Mouse (Mus musculus) liver, embryonic 14.5 days (tissue): Measurements from ENCODE around the gene Zfp740. TPM values are rescaled to one million over a fixed set of nuclear protein-coding genes. Genes with fewer than 3 reads are reported as not detected.

Experiments
- ATAC-seq: fragments of 200-750 bp; cut with Nextera tagmentation; 2 replicates; pipeline ENCODE4 v1.8.0; 2017; ENCODE audit warnings: moderate number of reproducible peaks, mild to moderate bottlenecking, moderate library complexity; ENCODE audit not compliant: insufficient read depth
- DNase-seq, 3 experiments: peaks; one replicate each; pipeline ENCODE4 v3.0.0-alpha.2; 2012 to 2013; ENCODE audit warnings: low read depth in 3 of 3, low spot score in 3 of 3
- H3K27ac ChIP-seq: fragments of 300-500 bp; sonication (generic); 2 replicates; pipeline ENCODE4 v1.5.1; 2014; ENCODE audit warnings: moderate library complexity, mild to moderate bottlenecking, control low read depth, inconsistent platforms
- H3K27me3 ChIP-seq: fragments of 300-500 bp; sonication (generic); 2 replicates; pipeline ENCODE4 v1.6.1; 2014; ENCODE audit warnings: mild to moderate bottlenecking, low read length, moderate library complexity; ENCODE audit not compliant: control insufficient read depth, insufficient read depth
- H3K36me3 ChIP-seq: fragments of 300-500 bp; sonication (generic); replicated peaks from 2 replicates; pipeline ENCODE4 v1.6.1; 2014; ENCODE audit warnings: low read depth; ENCODE audit not compliant: control insufficient read depth, insufficient read depth
- H3K4me1 ChIP-seq, 2 experiments: fragments of 200-500 bp in 1 of 2; fragments of 300-500 bp in 1 of 2; sonication (generic) in 1 of 2; replicated peaks; 2 replicates each; pipeline ENCODE4 v1.6.1; 2012 to 2014; ENCODE audit warnings: antibody characterized with exemption in 1 of 2, inconsistent platforms in 1 of 2, low read length in 1 of 2; ENCODE audit not compliant: control insufficient read depth in 2 of 2, insufficient read depth in 2 of 2
- H3K4me2 ChIP-seq: fragments of 300-500 bp; sonication (generic); 2 replicates; pipeline ENCODE4 v1.6.1; 2014; ENCODE audit warnings: low read depth, mild to moderate bottlenecking, control low read depth, moderate library complexity
- H3K4me3 ChIP-seq, 2 experiments: fragments of 200-500 bp in 1 of 2; fragments of 300-500 bp in 1 of 2; sonication (generic) in 1 of 2; 2 replicates each; pipeline ENCODE4 v1.5.1; 2012 to 2014; ENCODE audit warnings: low read depth in 2 of 2, low read length in 2 of 2, mild to moderate bottlenecking in 2 of 2, control low read depth in 1 of 2, inconsistent platforms in 1 of 2, moderate library complexity in 1 of 2; ENCODE audit not compliant: insufficient read depth in 1 of 2
- H3K9ac ChIP-seq: fragments of 300-500 bp; sonication (generic); replicated peaks from 2 replicates; pipeline ENCODE4 v1.6.1; 2014; ENCODE audit warnings: mild to moderate bottlenecking, control low read depth, moderate library complexity
- H3K9me3 ChIP-seq: fragments of 300-500 bp; sonication (generic); 2 replicates; pipeline ENCODE4 v1.6.1; 2016; ENCODE audit warnings: low read length, mixed read lengths; ENCODE audit not compliant: control insufficient read depth
- CTCF ChIP-seq: IDR thresholded peaks from 2 replicates; pipeline ENCODE4 v1.5.1; 2016; ENCODE audit warnings: antibody characterized with exemption, low read depth, control low read depth
- EP300 ChIP-seq: IDR thresholded peaks from 2 replicates; pipeline ENCODE4 v1.6.1; 2016; ENCODE audit warnings: antibody characterized with exemption, low read depth
- WGBS: fragments of 180-500 bp; shearing (Covaris S2); extraction: QIAGEN DNeasy Blood & Tissue Kit; methylation state at CpG from one replicate; pipeline ENCODE4 v1.1.7; 2014; ENCODE audit not compliant: insufficient replicate concordance; 5-methylcytosine and 5-hydroxymethylcytosine counted together
- polyA plus RNA-seq, 2 experiments: library from polyadenylated mRNA; depleted of rRNA in 1 of 2; stranded (reverse) in 1 of 2; unstranded in 1 of 2; fragments of >200 nt; fragmentation: Nextera tagmentation in 1 of 2; extraction: Ambion mirVana in 1 of 2; gene quantifications; 2 replicates each; pipeline versions ENCODE4 v1.2.1 to v1.2.3; 2012 to 2014

The Zfp740 gene
- polyA plus RNA-seq, 2 experiments, result 12.0 to 14.9 TPM

DNA sequence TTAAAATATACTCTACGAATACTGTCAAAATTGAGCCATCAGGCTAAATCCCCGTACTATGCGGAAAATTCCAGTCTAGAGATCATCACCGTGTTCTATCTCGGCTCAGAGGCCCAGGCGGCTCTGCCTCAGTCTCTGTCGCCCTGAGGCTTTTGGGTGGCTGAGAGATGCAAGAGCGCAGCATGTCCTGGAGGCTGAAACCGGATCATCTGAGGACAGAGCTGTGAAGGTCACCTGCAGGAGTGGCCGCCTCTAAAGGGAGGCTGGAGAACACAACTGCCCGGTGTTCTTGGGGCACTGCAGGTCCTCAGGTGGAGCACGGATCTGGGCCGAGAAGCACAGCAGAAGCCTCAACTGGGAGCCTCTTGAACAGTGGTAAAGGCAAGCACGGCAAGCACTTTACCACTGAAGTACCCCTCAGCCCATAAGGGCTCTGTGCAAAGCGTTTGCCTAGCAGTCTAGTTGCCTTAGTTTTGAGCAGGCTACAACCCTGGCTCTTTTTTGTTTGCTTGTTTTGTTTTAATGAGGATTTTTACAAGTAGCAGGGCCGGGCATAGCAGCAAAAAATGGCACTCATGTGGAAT is 27.2 kb upstream of the Zfp740 start:
- no peak for TF ChIP-seq EP300
- no peak for TF ChIP-seq CTCF
- Histone ChIP-seq H3K4me1 (peaks cover 0 to 8% of the 10 kb centered on the region in 2 experiments; a peak in 1 of 4 replicates), H3K4me2 (no peak overlapping the region), H3K36me3 (no peaks in the 10 kb centered on the region), H3K4me3 (no peak overlapping the region), H3K9me3 (no peaks in the 10 kb centered on the region), H3K27me3 (no peaks in the 10 kb centered on the region), H3K9ac (no peak overlapping the region), H3K27ac (no peak overlapping the region)
- no peak for ATAC-seq
- 75% methylated on average over 16 of the region's 16 CpGs for WGBS
- no peak for DNase-seq

DNA sequence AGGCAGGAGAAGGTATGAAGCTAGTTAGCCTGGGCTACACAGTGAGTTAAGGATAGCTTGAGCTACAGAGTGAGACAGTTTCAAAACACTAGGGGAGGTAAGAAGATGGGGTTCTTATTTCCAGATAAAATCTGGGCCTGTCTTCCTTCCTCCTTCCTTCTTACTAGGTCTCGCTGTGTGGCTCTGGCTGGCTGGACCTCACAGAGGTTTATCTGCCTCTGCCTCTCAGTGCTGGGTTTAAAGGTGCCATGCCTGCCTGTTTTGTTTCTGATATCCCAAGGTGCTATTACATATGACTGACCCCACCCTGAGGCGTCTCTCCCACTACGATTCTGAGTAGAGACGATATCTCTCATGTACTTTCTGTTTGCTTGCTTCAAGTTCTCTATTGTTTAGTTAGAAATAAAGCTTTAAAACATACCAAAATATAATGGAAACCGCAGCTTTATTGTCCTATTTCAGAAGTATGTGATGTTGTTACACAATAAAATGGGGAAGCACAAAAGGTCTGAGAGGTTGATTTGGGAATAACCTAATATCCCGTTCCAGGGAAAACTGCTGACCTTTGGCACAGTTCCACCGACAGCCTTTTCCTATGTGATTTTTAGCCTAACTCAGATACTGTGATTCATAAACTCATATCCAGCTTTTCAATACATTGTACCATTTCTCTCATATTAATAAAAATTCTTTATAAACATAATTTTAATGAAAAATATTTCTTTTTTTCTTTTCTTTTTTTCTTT is 26.3 kb upstream of the Zfp740 start:
- ATAC-seq (peak; percentile 44; the same call in 1 of the 2 replicates), DNase-seq (no peak)
- Histone ChIP-seq H3K27me3 (no peaks in the 10 kb centered on the region), H3K4me2 (no peak overlapping the region), H3K27ac (no peak overlapping the region), H3K36me3 (no peaks in the 10 kb centered on the region), H3K4me1 (peaks cover 0 to 8% of the 10 kb centered on the region in 2 experiments; a peak in 1 of 4 replicates), H3K9me3 (no peaks in the 10 kb centered on the region), H3K9ac (no peak overlapping the region), H3K4me3 (no peak overlapping the region)
- 46% methylated on average over 7 of the region's 7 CpGs for WGBS
- TF ChIP-seq EP300 (peak; percentile 24; the same call in 1 of the 2 replicates), CTCF (no peak)

- Histone ChIP-seq H3K9me3 (no peaks in the 10 kb centered on the region), H3K27ac (no peak overlapping the region), H3K4me2 (no peak overlapping the region), H3K9ac (no peak overlapping the region), H3K27me3 (no peaks in the 10 kb centered on the region), H3K4me1 (peaks cover 0 to 8% of the 10 kb centered on the region in 2 experiments; a peak in 1 of 4 replicates), H3K36me3 (no peaks in the 10 kb centered on the region), H3K4me3 (no peak overlapping the region)
- DNase-seq (no peak), ATAC-seq (no peak)
- TF ChIP-seq EP300 (no peak), CTCF (no peak)
- WGBS, result 69% methylated on average over 8 of the region's 8 CpGs
Observed at GRCm38 (mm10) chr15:102177417-102177816, 25.6 kb upstream of the Zfp740 start.

- Histone ChIP-seq H3K9me3 (no peaks in the 10 kb centered on the region), H3K4me1 (peaks cover 0 to 8% of the 10 kb centered on the region in 2 experiments; a peak in 1 of 4 replicates), H3K27ac (no peak overlapping the region), H3K36me3 (no peaks in the 10 kb centered on the region), H3K4me3 (no peak overlapping the region), H3K4me2 (no peak overlapping the region), H3K9ac (no peak overlapping the region), H3K27me3 (no peaks in the 10 kb centered on the region)
- DNase-seq (peak; percentile 51 to 55 (median 52)), ATAC-seq (no peak)
- TF ChIP-seq CTCF (peak; percentile 94), EP300 (no peak)
- WGBS, result 11% methylated on average over 6 of the region's 6 CpGs
Observed at GRCm38 (mm10) chr15:102178279-102178678, 24.8 kb upstream of the Zfp740 start.

GRCm38 (mm10) chr15:102179106-102179505 is 23.9 kb upstream of the Zfp740 start:
- Histone ChIP-seq H3K36me3 (no peaks in the 10 kb centered on the region), H3K4me3 (no peak overlapping the region), H3K9ac (no peak overlapping the region), H3K4me1 (peaks cover 0 to 9% of the 10 kb centered on the region in 2 experiments; a peak in 1 of 4 replicates), H3K4me2 (no peak overlapping the region), H3K9me3 (no peaks in the 10 kb centered on the region), H3K27me3 (no peaks in the 10 kb centered on the region), H3K27ac (no peak overlapping the region)
- 79% methylated on average over 9 of the region's 9 CpGs for WGBS
- ATAC-seq, result no peak
- TF ChIP-seq CTCF (no peak), EP300 (no peak)
- no peak for DNase-seq
